ENCODE assay signal across 8 mouse cellular contexts in genomic region chr10:24591136-24591535, GRCm38 (mm10). TPM values are rescaled to one million over a fixed set of nuclear protein-coding genes. Genes with fewer than 3 reads are reported as not detected.
DNase-seq lines count a peak whose midpoint lies in the region; ATAC-seq and TF ChIP-seq lines count a peak whose summit lies in the region.

No protein-coding gene starts in this region.

- TF ChIP-seq CTCF in liver, embryonic 14.5 days (IDR thresholded peaks at IDR 0.05; ENCODE audit: low read depth), result peak; percentile 83

- H3K4me1 ChIP-seq in liver, embryonic 12.5 days, result 0 out of 2 replicates have a peak, but pooled peaks cover 4% of the 10 kb centered on the region
- H3K4me1 ChIP-seq in kidney, embryonic 15.5 days, result peaks cover 30% of the 10 kb centered on the region
- no peaks in the 10 kb centered on the region; a peak in 1 of 4 replicates for H3K4me1 ChIP-seq in liver, embryonic 14.5 days (replicated peaks; ENCODE audit: control insufficient read depth in 2 of 2, insufficient read depth in 2 of 2, low read length in 1 of 2)

- DNase-seq in liver, result peak; percentile 69
- peak; percentile 72 to 80 for DNase-seq in cerebellum, postnatal 4 days (ENCODE audit: low spot score in 2 of 2)
- peak; percentile 39 to 54 for DNase-seq in gastrocnemius, adult 8-10 months (ENCODE audit: low spot score in 2 of 2)
- peak in 2 of 3 experiments; percentile 18 to 19 for DNase-seq in liver, embryonic 14.5 days (ENCODE audit: low read depth in 3 of 3, low spot score in 3 of 3)
- peak; percentile 60 for DNase-seq in testis, postnatal 14 days (ENCODE audit: low spot score)

- 26% methylated on average over 4 of the region's 4 CpGs for WGBS in liver, embryonic 12.5 days (ENCODE audit: insufficient replicate concordance)
- 28% methylated on average over 4 of the region's 4 CpGs for WGBS in kidney, embryonic 15.5 days
- 26% methylated on average over 4 of the region's 4 CpGs for WGBS in liver, embryonic 14.5 days (ENCODE audit: insufficient replicate concordance)

- H3K27ac ChIP-seq in liver, embryonic 12.5 days, result no peak overlapping the region
- H3K27ac ChIP-seq in kidney, embryonic 15.5 days, result 0 out of 2 replicates have a peak overlapping the region, but pooled peaks have one; percentile 48
- no peak overlapping the region for H3K27ac ChIP-seq in liver, embryonic 14.5 days

- H3K36me3 ChIP-seq in liver, embryonic 12.5 days, result no peaks in the 10 kb centered on the region
- no peaks in the 10 kb centered on the region for H3K36me3 ChIP-seq in kidney, embryonic 15.5 days
- no peaks in the 10 kb centered on the region for H3K36me3 ChIP-seq in liver, embryonic 14.5 days (replicated peaks; ENCODE audit: control insufficient read depth, insufficient read depth, low read depth)

- no peak for TF ChIP-seq EP300 in liver, embryonic 14.5 days (IDR thresholded peaks at IDR 0.05; ENCODE audit: low read depth)

- no peak overlapping the region for H3K4me2 ChIP-seq in liver, embryonic 12.5 days
- no peak overlapping the region for H3K4me2 ChIP-seq in kidney, embryonic 15.5 days
- H3K4me2 ChIP-seq in liver, embryonic 14.5 days (ENCODE audit: low read depth), result no peak overlapping the region

- H3K9me3 ChIP-seq in liver, embryonic 12.5 days (replicated peaks), result no peaks in the 10 kb centered on the region
- no peaks in the 10 kb centered on the region for H3K9me3 ChIP-seq in kidney, embryonic 15.5 days (replicated peaks)
- no peaks in the 10 kb centered on the region for H3K9me3 ChIP-seq in liver, embryonic 14.5 days (ENCODE audit: control insufficient read depth, low read length)

- H3K9ac ChIP-seq in liver, embryonic 12.5 days, result no peak overlapping the region
- H3K9ac ChIP-seq in kidney, embryonic 15.5 days, result no peak overlapping the region
- H3K9ac ChIP-seq in liver, embryonic 14.5 days (replicated peaks), result no peak overlapping the region

- peaks cover 27% of the 10 kb centered on the region for H3K27me3 ChIP-seq in liver, embryonic 12.5 days (replicated peaks)
- H3K27me3 ChIP-seq in kidney, embryonic 15.5 days, result no peaks in the 10 kb centered on the region
- H3K27me3 ChIP-seq in liver, embryonic 14.5 days (ENCODE audit: control insufficient read depth, insufficient read depth, low read length), result peaks cover 8% of the 10 kb centered on the region

- no peak for ATAC-seq in liver, embryonic 12.5 days
- ATAC-seq in kidney, embryonic 15.5 days (replicated peaks; ENCODE audit: low FRiP score), result no peak
- ATAC-seq in liver, embryonic 14.5 days (ENCODE audit: insufficient read depth), result no peak
- ATAC-seq in neutrophil, adult 5-6 weeks (ENCODE audit: extremely low read depth, insufficient number of reproducible peaks, low FRiP score, poor library complexity, severe bottlenecking), result peak; percentile 62

- H3K4me3 ChIP-seq in liver, embryonic 12.5 days, result no peak overlapping the region
- no peak overlapping the region for H3K4me3 ChIP-seq in kidney, embryonic 15.5 days (replicated peaks)
- no peak overlapping the region for H3K4me3 ChIP-seq in liver, embryonic 14.5 days (ENCODE audit: insufficient read depth in 1 of 2, low read depth in 2 of 2, low read length in 2 of 2)

RNA-seq across cellular contexts. Expression of gene Ccn2, which starts 4.1 kb away (rescaled TPM):
- 1.4 and 2.3 TPM in 2 replicates for polyA plus RNA-seq in liver, embryonic 12.5 days (2016; fragmentation: Nextera tagmentation; extraction: Ambion mirVana)
- total RNA-seq in gastrocnemius, adult 8-10 months (2022), result 10 to 100 TPM in 3 of 4 experiments, 1 to 10 TPM in 1; 9.3 to 17.5 (median 16.5) TPM
- polyA plus RNA-seq in kidney, embryonic 15.5 days (2015; fragmentation: Nextera tagmentation; extraction: Ambion mirVana), result 8.7 and 10.0 TPM in 2 replicates
- polyA plus RNA-seq in liver, embryonic 14.5 days (2012; rRNA removed), result 1.4 and 2.0 TPM in 2 replicates
- polyA plus RNA-seq in liver, embryonic 14.5 days (2014; fragmentation: Nextera tagmentation; extraction: Ambion mirVana), result 0.32 and 0.37 TPM in 2 replicates
- not detected in 2 replicates for total RNA-seq in neutrophil, adult 5-6 weeks (2017)

Comparison
In these comparisons a context has a peak if more than half of its experiments do, and no peak if none do; other contexts are left out.
1. DNase-seq: peak in every context shown above with its lines; median percentile 76 in cerebellum, postnatal 4 days; 69 in liver; 60 in testis, postnatal 14 days; 46 in gastrocnemius, adult 8-10 months; 18 in liver, embryonic 14.5 days.